Mouse (Mus musculus) olfactory bulb, adult 2 months (tissue): Measurements from ENCODE around the gene Larp6.

Source experiments
- CTCF ChIP-seq: fragments of 200-500 bp; IDR thresholded peaks from 2 replicates; pipeline ENCODE4 v1.5.1; 2012; ENCODE audit warnings: low read depth, mild to moderate bottlenecking, low read length, moderate library complexity; ENCODE audit not compliant: insufficient read depth
- POLR2A ChIP-seq: fragments of 200-500 bp; IDR thresholded peaks from 2 replicates; pipeline ENCODE4 v1.6.1; 2012; ENCODE audit warnings: mild to moderate bottlenecking, low read depth, low read length, moderate library complexity; ENCODE audit not compliant: insufficient read depth

GRCm38 (mm10) chr9:60714191-60714590, 1.4 kb downstream of the Larp6 start:
- TF ChIP-seq POLR2A (no peak), CTCF (no peak)
